Mouse (Mus musculus) kidney, adult 2 months (tissue): ENCODE measurements around the gene 6820408C15Rik.

Experiments used
- CTCF ChIP-seq: fragments of 200-500 bp; conservative IDR thresholded peaks from 2 replicates; pipeline ENCODE4 v1.5.1; 2011; ENCODE audit warnings: low read depth, mild to moderate bottlenecking, control low read depth, low read length, moderate library complexity, mixed read lengths; ENCODE audit not compliant: insufficient read depth, insufficient read length
- POLR2A ChIP-seq: fragments of 200-500 bp; IDR thresholded peaks from one replicate; pipeline ENCODE4 v1.6.1; 2011; ENCODE audit warnings: low read depth, low read length, control low read depth

- TF ChIP-seq POLR2A (no peak), CTCF (no peak)
Measured at GRCm38 (mm10) chr2:152415786-152416185, 399 bp downstream of the 6820408C15Rik start.
